Mouse (Mus musculus): Measurements from ENCODE around the gene Guca2a.
"Not testable (repeated sequence)": the region's sequence is repeated elsewhere in the genome, so short reads cannot be mapped to it uniquely, and the experiment has no call there.

The Guca2a gene

GRCm38 (mm10) chr4:119637176-119637845 lies at the start of gene Guca2a:
Gene Guca2a, plus strand, starts transcription at chr4:119637704.
- DNase-seq (ENCODE audit: low read depth, low spot score) = peak; percentile 23

- peak; percentile 69 for DNase-seq (ENCODE audit: low read depth, low spot score)
Observed at GRCm38 (mm10) chr4:119588037-119588436, 49.5 kb upstream of the Guca2a start.

- DNase-seq (ENCODE audit: low read depth, low spot score) = no peak
Observed at GRCm38 (mm10) chr4:119589423-119589822, 48.1 kb upstream of the Guca2a start.

- DNase-seq (ENCODE audit: low read depth, low spot score) = no peak
Observed at GRCm38 (mm10) chr4:119590027-119590426, 47.5 kb upstream of the Guca2a start.

GRCm38 (mm10) chr4:119592479-119592878 lies 45.0 kb upstream of the Guca2a start:
- DNase-seq (ENCODE audit: low read depth, low spot score) = peak; percentile 89

- no peak for DNase-seq (ENCODE audit: low read depth, low spot score)
Observed at GRCm38 (mm10) chr4:119594331-119594730, 43.2 kb upstream of the Guca2a start.

- no peak for DNase-seq (ENCODE audit: low read depth, low spot score)
Observed at GRCm38 (mm10) chr4:119599605-119600004, 37.9 kb upstream of the Guca2a start.

GRCm38 (mm10) chr4:119609488-119609887 lies 28.0 kb upstream of the Guca2a start:
- DNase-seq (ENCODE audit: low read depth, low spot score) = no peak

- DNase-seq (ENCODE audit: low read depth, low spot score) = no peak
Observed at GRCm38 (mm10) chr4:119614078-119614477, 23.4 kb upstream of the Guca2a start.

GRCm38 (mm10) chr4:119614724-119615123 lies 22.8 kb upstream of the Guca2a start:
- DNase-seq (ENCODE audit: low read depth, low spot score) = no peak

- DNase-seq (ENCODE audit: low read depth, low spot score) = peak; percentile 76
Observed at GRCm38 (mm10) chr4:119626081-119626645, 11.3 kb upstream of the Guca2a start.

GRCm38 (mm10) chr4:119626876-119627275 lies 10.6 kb upstream of the Guca2a start:
- DNase-seq (ENCODE audit: low read depth, low spot score) = no peak

- peak; percentile 41 for DNase-seq (ENCODE audit: low read depth, low spot score)
Observed at GRCm38 (mm10) chr4:119627317-119627716, 10.2 kb upstream of the Guca2a start.

- DNase-seq (ENCODE audit: low read depth, low spot score) = not testable (repeated sequence)
Observed at GRCm38 (mm10) chr4:119628363-119628762, 9.1 kb upstream of the Guca2a start.

GRCm38 (mm10) chr4:119631115-119631919 lies 6.2 kb upstream of the Guca2a start:
- peak; percentile 64 for DNase-seq (ENCODE audit: low read depth, low spot score)

GRCm38 (mm10) chr4:119632721-119633120 lies 4.8 kb upstream of the Guca2a start:
- DNase-seq (ENCODE audit: low read depth, low spot score) = peak; percentile 24

GRCm38 (mm10) chr4:119633342-119633741 lies 4.2 kb upstream of the Guca2a start:
- DNase-seq (ENCODE audit: low read depth, low spot score) = no peak

GRCm38 (mm10) chr4:119633948-119634347 lies 3.6 kb upstream of the Guca2a start:
- DNase-seq (ENCODE audit: low read depth, low spot score) = no peak

GRCm38 (mm10) chr4:119634908-119635660 lies 2.4 kb upstream of the Guca2a start:
- DNase-seq (ENCODE audit: low read depth, low spot score) = peak; percentile 16

- DNase-seq (ENCODE audit: low read depth, low spot score) = no peak
Observed at GRCm38 (mm10) chr4:119635686-119636085, 1.8 kb upstream of the Guca2a start.

- DNase-seq (ENCODE audit: low read depth, low spot score) = no peak
Observed at GRCm38 (mm10) chr4:119636731-119637130, 773 bp upstream of the Guca2a start.

- no peak for DNase-seq (ENCODE audit: low read depth, low spot score)
Observed at GRCm38 (mm10) chr4:119637946-119638345, 442 bp downstream of the Guca2a start.
